Mouse (Mus musculus) erythroblast, adult 5-6 weeks (primary cell): ENCODE data around the gene Npy4r. TPM values are rescaled to one million over a fixed set of nuclear protein-coding genes. Genes with fewer than 3 reads are reported as not detected.

ENCODE experiments used
- ATAC-seq: replicated peaks from 2 replicates; pipeline ENCODE4 v1.8.0; 2016; ENCODE audit warnings: moderate number of reproducible peaks, mild to moderate bottlenecking, moderate TSS enrichment, inconsistent platforms; ENCODE audit not compliant: poor library complexity, low FRiP score, severe bottlenecking
- total RNA-seq, 2 experiments: library from RNA; stranded (forward) in 1 of 2; stranded (reverse) in 1 of 2; fragments of 150-400 nt in 1 of 2; fragments of 200-764, 138-1000 nt in 1 of 2; gene quantifications; 2 replicates each; pipeline versions ENCODE4 v1.2.3 to v1.2.4; 2015 to 2017; ENCODE audit warnings: low replicate concordance in 2 of 2

The Npy4r gene
- total RNA-seq, 2 experiments from 2014 or later: not detected

GRCm38 (mm10) chr14:34120016-34120910 lies 32.0 kb downstream of the Npy4r start:
- ATAC-seq: no peak

GRCm38 (mm10) chr14:34119046-34119723 lies 33.1 kb downstream of the Npy4r start:
- ATAC-seq: no peak

- ATAC-seq: no peak
Measured at GRCm38 (mm10) chr14:34114311-34114710, 38.0 kb downstream of the Npy4r start.

GRCm38 (mm10) chr14:34107594-34107993 lies 44.7 kb downstream of the Npy4r start:
- ATAC-seq: no peak

- no peak for ATAC-seq
Measured at GRCm38 (mm10) chr14:34106389-34107062, 45.8 kb downstream of the Npy4r start.

GRCm38 (mm10) chr14:34104892-34105291 lies 47.4 kb downstream of the Npy4r start:
- no peak for ATAC-seq

- ATAC-seq: no peak
Measured at GRCm38 (mm10) chr14:34103855-34104254, 48.4 kb downstream of the Npy4r start.

- ATAC-seq: no peak
Measured at GRCm38 (mm10) chr14:34102601-34103000, 49.7 kb downstream of the Npy4r start, which contains the start of gene A630023A22Rik. Gene A630023A22Rik (minus strand): TSS chr14:34102754.

GRCm38 (mm10) chr14:34096161-34096560 lies 56.1 kb downstream of the Npy4r start:
- no peak for ATAC-seq

Other genes starting within 250 kb of the Npy4r start
- not detected in 2 replicates for gene Gdf10, start 228.9 kb downstream of the Npy4r start, total RNA-seq (2015; ENCODE audit: low replicate concordance)
- not detected in 2 replicates for gene Gdf10, start 228.9 kb downstream of the Npy4r start, total RNA-seq (2017; ENCODE audit: low replicate concordance)
- gene Gdf2, start 211.4 kb downstream of the Npy4r start, total RNA-seq (2015; ENCODE audit: low replicate concordance): not detected in 2 replicates
- not detected in 2 replicates for gene Gdf2, start 211.4 kb downstream of the Npy4r start, total RNA-seq (2017; ENCODE audit: low replicate concordance)
- gene Rbp3, start 198.5 kb downstream of the Npy4r start, total RNA-seq (2015; ENCODE audit: low replicate concordance): not detected in 2 replicates
- gene Rbp3, start 198.5 kb downstream of the Npy4r start, total RNA-seq (2017; ENCODE audit: low replicate concordance): not detected in 2 replicates
- gene Zfp488, start 173.7 kb downstream of the Npy4r start, total RNA-seq (2015; ENCODE audit: low replicate concordance): not detected in 2 replicates
- gene Zfp488, start 173.7 kb downstream of the Npy4r start, total RNA-seq (2017; ENCODE audit: low replicate concordance): 0.14 TPM in 1 of 2 replicates, not detected in the other
- gene Gm30083, start 137.3 kb downstream of the Npy4r start, total RNA-seq (2015; ENCODE audit: low replicate concordance): not detected in 2 replicates
- not detected in 2 replicates for gene Gm30083, start 137.3 kb downstream of the Npy4r start, total RNA-seq (2017; ENCODE audit: low replicate concordance)
- gene Gm5460, start 135.7 kb downstream of the Npy4r start, total RNA-seq (2015; ENCODE audit: low replicate concordance): not detected in 2 replicates
- gene Gm5460, start 135.7 kb downstream of the Npy4r start, total RNA-seq (2017; ENCODE audit: low replicate concordance): not detected in 2 replicates
- gene Antxrl, start 99.8 kb downstream of the Npy4r start, total RNA-seq (2015; ENCODE audit: low replicate concordance): not detected in 2 replicates
- gene Antxrl, start 99.8 kb downstream of the Npy4r start, total RNA-seq (2017; ENCODE audit: low replicate concordance): not detected in 2 replicates
- gene Anxa8, start 66.5 kb downstream of the Npy4r start, total RNA-seq (2015; ENCODE audit: low replicate concordance): not detected in 2 replicates
- not detected in 2 replicates for gene Anxa8, start 66.5 kb downstream of the Npy4r start, total RNA-seq (2017; ENCODE audit: low replicate concordance)
- gene A630023A22Rik, start 49.7 kb downstream of the Npy4r start, total RNA-seq (2015; ENCODE audit: low replicate concordance): not detected in 2 replicates
- not detected in 2 replicates for gene A630023A22Rik, start 49.7 kb downstream of the Npy4r start, total RNA-seq (2017; ENCODE audit: low replicate concordance)
- gene Gprin2, start 49.2 kb upstream of the Npy4r start, total RNA-seq (2015; ENCODE audit: low replicate concordance): not detected in 2 replicates
- gene Gprin2, start 49.2 kb upstream of the Npy4r start, total RNA-seq (2017; ENCODE audit: low replicate concordance): not detected in 2 replicates
- not detected in 2 replicates for gene Syt15, start 67.1 kb upstream of the Npy4r start, total RNA-seq (2015; ENCODE audit: low replicate concordance)
- gene Syt15, start 67.1 kb upstream of the Npy4r start, total RNA-seq (2017; ENCODE audit: low replicate concordance): not detected in 2 replicates
- gene Shld2, start 158.0 kb upstream of the Npy4r start, total RNA-seq (2015; ENCODE audit: low replicate concordance): 3.8 and 5.2 TPM in 2 replicates
- 1.4 and 3.3 TPM in 2 replicates for gene Shld2, start 158.0 kb upstream of the Npy4r start, total RNA-seq (2017; ENCODE audit: low replicate concordance)
- 35.7 and 65.6 TPM in 2 replicates for gene Glud1, start 158.2 kb upstream of the Npy4r start, total RNA-seq (2015; ENCODE audit: low replicate concordance)
- gene Glud1, start 158.2 kb upstream of the Npy4r start, total RNA-seq (2017; ENCODE audit: low replicate concordance): 24.5 and 55.2 TPM in 2 replicates
- not detected in 2 replicates for gene Fam25c, start 202.9 kb upstream of the Npy4r start, total RNA-seq (2015; ENCODE audit: low replicate concordance)
- not detected in 2 replicates for gene Fam25c, start 202.9 kb upstream of the Npy4r start, total RNA-seq (2017; ENCODE audit: low replicate concordance)
- not detected in 2 replicates for gene Sncg, start 222.3 kb upstream of the Npy4r start, total RNA-seq (2015; ENCODE audit: low replicate concordance)
- not detected in 2 replicates for gene Sncg, start 222.3 kb upstream of the Npy4r start, total RNA-seq (2017; ENCODE audit: low replicate concordance)
- not detected in 2 replicates for gene Mmrn2, start 223.0 kb upstream of the Npy4r start, total RNA-seq (2015; ENCODE audit: low replicate concordance)
- gene Mmrn2, start 223.0 kb upstream of the Npy4r start, total RNA-seq (2017; ENCODE audit: low replicate concordance): not detected in 2 replicates